Mouse (Mus musculus) heart, embryonic 15.5 days (tissue): ENCODE results near the gene Dhx36. TPM values are rescaled to one million over a fixed set of nuclear protein-coding genes. Genes with fewer than 3 reads are reported as not detected.

ENCODE experiments used
- ATAC-seq: fragments of 200-750 bp; cut with Nextera tagmentation; replicated peaks from 2 replicates; pipeline ENCODE4 v1.8.0; 2017; ENCODE audit warnings: low read depth, moderate TSS enrichment; ENCODE audit not compliant: insufficient number of reproducible peaks, insufficient read depth, low FRiP score
- H3K27ac ChIP-seq: fragments of 300-500 bp; sonication (generic); 2 replicates; pipeline ENCODE4 v1.5.1; 2015; ENCODE audit warnings: mild to moderate bottlenecking, inconsistent platforms
- H3K27me3 ChIP-seq: fragments of 300-500 bp; sonication (generic); 2 replicates; pipeline ENCODE4 v1.6.1; 2015; ENCODE audit warnings: inconsistent platforms
- H3K36me3 ChIP-seq: fragments of 300-500 bp; sonication (generic); 2 replicates; pipeline ENCODE4 v1.6.1; 2015; ENCODE audit warnings: mild to moderate bottlenecking, inconsistent platforms
- H3K4me1 ChIP-seq: fragments of 300-500 bp; sonication (generic); replicated peaks from 2 replicates; pipeline ENCODE4 v1.6.1; 2015; ENCODE audit warnings: inconsistent platforms
- H3K4me2 ChIP-seq: fragments of 300-500 bp; sonication (generic); 2 replicates; pipeline ENCODE4 v1.6.1; 2015; ENCODE audit warnings: inconsistent platforms, mild to moderate bottlenecking, moderate library complexity
- H3K4me3 ChIP-seq: fragments of 300-500 bp; sonication (generic); 2 replicates; pipeline ENCODE4 v1.5.1; 2015; ENCODE audit warnings: mild to moderate bottlenecking, inconsistent platforms
- H3K9ac ChIP-seq: fragments of 300-500 bp; sonication (generic); 2 replicates; pipeline ENCODE4 v1.6.1; 2015; ENCODE audit warnings: mild to moderate bottlenecking, inconsistent platforms
- H3K9me3 ChIP-seq: fragments of 300-500 bp; sonication (generic); replicated peaks from 2 replicates; pipeline ENCODE4 v1.6.1; 2016; ENCODE audit warnings: inconsistent platforms
- WGBS: fragments of 180-500 bp; shearing (Covaris S2); methylation state at CpG from one replicate; pipeline ENCODE4 v1.1.7; 2015; ENCODE audit warnings: mixed read lengths; 5-methylcytosine and 5-hydroxymethylcytosine counted together
- polyA plus RNA-seq: library from polyadenylated mRNA; unstranded; fragments of >200 nt; fragmentation: Nextera tagmentation; extraction: Ambion mirVana; gene quantifications from 2 replicates; pipeline ENCODE4 v1.2.1, GENCODE M21; 2015

Gene Dhx36
- polyA plus RNA-seq: 16.2 and 17.6 TPM in 2 replicates

DNA sequence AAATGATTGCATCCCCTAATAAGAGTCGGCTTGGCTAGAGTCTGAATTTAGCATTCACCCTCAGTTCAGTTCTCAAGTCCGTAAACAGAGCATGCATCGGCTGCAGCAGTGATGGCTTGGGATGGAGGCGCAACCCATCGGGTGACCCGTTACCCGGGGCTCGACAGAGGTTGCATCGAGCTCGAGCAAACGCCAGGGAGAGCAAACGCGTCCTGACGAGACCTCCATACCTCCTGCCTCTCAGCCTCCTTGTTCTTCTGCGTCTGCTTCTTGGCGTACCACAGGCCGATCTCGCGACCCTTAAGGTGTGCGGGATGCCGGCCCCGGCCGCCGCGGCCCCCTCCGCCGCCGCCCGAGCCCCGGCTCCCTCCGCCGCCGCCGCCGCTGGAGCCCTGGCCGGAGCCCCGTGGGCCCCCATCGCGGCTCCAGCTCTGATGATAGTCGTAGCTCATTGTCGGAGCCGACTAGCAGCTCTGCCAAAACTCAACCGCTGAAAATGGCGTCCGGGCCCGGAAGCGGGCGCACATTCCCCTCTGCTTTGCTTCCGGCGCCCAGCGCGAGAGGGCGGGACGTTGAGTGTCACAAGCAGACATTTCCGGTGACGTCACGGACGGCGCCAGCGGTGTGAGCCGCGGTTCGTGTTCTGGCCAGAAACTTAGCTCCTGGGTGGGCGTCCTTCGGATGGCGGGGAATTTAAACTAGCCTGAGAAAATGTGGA lies at the start of gene Dhx36:
Dhx36 (minus strand) TSS at position 517 of the 718 bp plus-strand sequence.
- no peaks in the 10 kb centered on the region for H3K9me3 ChIP-seq
- peak within 1 kb of the TSS; percentile 95 for H3K27ac ChIP-seq
- H3K36me3 ChIP-seq: no peaks in the 10 kb centered on the region
- peak within 1 kb of the TSS; percentile 96 for H3K4me3 ChIP-seq
- no peaks in the 10 kb centered on the region for H3K27me3 ChIP-seq
- under 1% methylated on average over 66 of the region's 66 CpGs for WGBS
- peak within 1 kb of the TSS; percentile 65 for H3K4me2 ChIP-seq
- H3K4me1 ChIP-seq: peaks cover 13% of the 10 kb centered on the region
- peak; percentile 98 for ATAC-seq
- H3K9ac ChIP-seq: peak within 1 kb of the TSS; percentile 92

GRCm38 (mm10) chr3:62527593-62527992 lies 20.8 kb upstream of the Dhx36 start:
- no peaks in the 10 kb centered on the region for H3K4me1 ChIP-seq
- no peak for ATAC-seq
- no peak overlapping the region for H3K4me2 ChIP-seq
- no peaks in the 10 kb centered on the region for H3K27me3 ChIP-seq
- no peaks in the 10 kb centered on the region for H3K36me3 ChIP-seq
- no peaks in the 10 kb centered on the region for H3K9me3 ChIP-seq
- H3K9ac ChIP-seq: no peak overlapping the region
- WGBS: 52% methylated on average over 5 of the region's 5 CpGs
- no peak overlapping the region for H3K27ac ChIP-seq
- H3K4me3 ChIP-seq: no peak overlapping the region

- no peak overlapping the region for H3K27ac ChIP-seq
- ATAC-seq: no peak
- no peaks in the 10 kb centered on the region for H3K27me3 ChIP-seq
- 39% methylated on average over 4 of the region's 4 CpGs for WGBS
- H3K4me1 ChIP-seq: no peaks in the 10 kb centered on the region
- no peaks in the 10 kb centered on the region for H3K36me3 ChIP-seq
- H3K4me2 ChIP-seq: no peak overlapping the region
- no peak overlapping the region for H3K9ac ChIP-seq
- no peaks in the 10 kb centered on the region for H3K9me3 ChIP-seq
- no peak overlapping the region for H3K4me3 ChIP-seq
Observed at GRCm38 (mm10) chr3:62527160-62527559, 20.4 kb upstream of the Dhx36 start.

DNA sequence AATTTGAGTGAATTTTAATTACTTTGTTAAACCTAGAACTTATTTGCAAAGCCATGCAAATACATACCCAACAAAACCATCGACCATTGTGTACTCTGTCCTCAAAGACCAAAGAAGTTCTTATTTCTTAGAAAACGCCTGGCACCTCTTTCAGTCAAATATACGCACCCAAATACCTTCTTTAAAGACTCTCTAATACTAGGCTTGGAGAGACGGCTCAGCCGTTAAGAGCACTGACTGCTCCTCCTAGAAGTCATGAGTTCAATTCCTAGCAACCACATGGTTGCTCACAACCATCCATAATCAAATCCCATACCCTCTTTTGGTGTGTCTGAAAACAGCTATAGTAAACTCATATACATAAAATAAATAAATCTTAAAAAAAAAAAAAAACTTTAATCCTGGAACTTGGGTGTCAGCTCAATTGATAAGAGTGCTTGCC lies 423 bp upstream of the Dhx36 start:
- Histone ChIP-seq H3K27me3 (no peaks in the 10 kb centered on the region), H3K9me3 (no peaks in the 10 kb centered on the region), H3K9ac (no peak overlapping the region), H3K4me2 (peak overlapping the region; percentile 65), H3K4me3 (peak overlapping the region; percentile 96), H3K36me3 (no peaks in the 10 kb centered on the region), H3K4me1 (peaks cover 13% of the 10 kb centered on the region), H3K27ac (no peak overlapping the region; the same call in 1 of the 2 replicates)
- ATAC-seq: no peak
- WGBS: 45% methylated on average over 5 of the region's 5 CpGs

GRCm38 (mm10) chr3:62505166-62505900 lies 1.5 kb downstream of the Dhx36 start:
- no peak overlapping the region; the same call in 1 of the 2 replicates for H3K9ac ChIP-seq
- H3K4me3 ChIP-seq: peak overlapping the region; percentile 96
- no peak for ATAC-seq
- H3K36me3 ChIP-seq: peaks cover 11% of the 10 kb centered on the region
- no peaks in the 10 kb centered on the region for H3K9me3 ChIP-seq
- peaks cover 13% of the 10 kb centered on the region for H3K4me1 ChIP-seq
- H3K27ac ChIP-seq: no peak overlapping the region
- peak overlapping the region; percentile 65 for H3K4me2 ChIP-seq
- no peaks in the 10 kb centered on the region for H3K27me3 ChIP-seq
- 68% methylated on average over 5 of the region's 5 CpGs for WGBS

GRCm38 (mm10) chr3:62499327-62499726 lies 7.5 kb downstream of the Dhx36 start:
- H3K36me3 ChIP-seq: peaks cover 43% of the 10 kb centered on the region
- H3K4me1 ChIP-seq: no peaks in the 10 kb centered on the region
- H3K27me3 ChIP-seq: no peaks in the 10 kb centered on the region
- no peak overlapping the region for H3K27ac ChIP-seq
- H3K4me3 ChIP-seq: no peak overlapping the region
- H3K9me3 ChIP-seq: no peaks in the 10 kb centered on the region
- no peak overlapping the region for H3K4me2 ChIP-seq
- WGBS: 80% methylated on average over 4 of the region's 4 CpGs
- no peak overlapping the region for H3K9ac ChIP-seq
- ATAC-seq: no peak

DNA sequence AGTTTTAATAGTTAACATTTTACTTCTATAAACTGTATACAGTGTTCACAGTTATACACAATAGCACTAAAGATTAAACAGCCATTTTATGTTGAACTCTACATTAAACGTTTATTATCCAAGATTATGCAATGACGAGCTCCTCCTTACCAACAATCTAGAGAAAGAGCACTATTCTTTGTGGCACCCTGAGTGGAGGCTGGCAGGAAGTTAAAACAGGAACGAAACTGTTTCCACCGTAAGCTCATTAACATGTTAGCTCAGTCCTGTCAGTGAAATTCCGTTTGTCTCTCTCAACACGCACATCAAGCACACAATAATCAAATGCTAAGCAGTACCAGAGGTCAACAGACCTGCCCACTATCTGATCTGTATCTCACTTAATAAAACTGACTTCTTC lies 14.2 kb downstream of the Dhx36 start:
- Histone ChIP-seq H3K27ac (no peak overlapping the region), H3K9ac (no peak overlapping the region), H3K27me3 (no peaks in the 10 kb centered on the region), H3K4me3 (no peak overlapping the region), H3K4me1 (no peaks in the 10 kb centered on the region), H3K9me3 (no peaks in the 10 kb centered on the region), H3K36me3 (peaks cover 56% of the 10 kb centered on the region), H3K4me2 (no peak overlapping the region)
- 86% methylated on average over 6 of the region's 6 CpGs for WGBS
- ATAC-seq: no peak

GRCm38 (mm10) chr3:62484340-62484739 lies 22.5 kb downstream of the Dhx36 start:
- Histone ChIP-seq H3K4me1 (no peaks in the 10 kb centered on the region), H3K9me3 (no peaks in the 10 kb centered on the region), H3K9ac (no peak overlapping the region), H3K4me2 (no peak overlapping the region), H3K27me3 (no peaks in the 10 kb centered on the region), H3K27ac (no peak overlapping the region), H3K36me3 (peaks cover 41% of the 10 kb centered on the region), H3K4me3 (no peak overlapping the region)
- WGBS: 93% methylated on average over 2 of the region's 2 CpGs
- ATAC-seq: no peak

DNA sequence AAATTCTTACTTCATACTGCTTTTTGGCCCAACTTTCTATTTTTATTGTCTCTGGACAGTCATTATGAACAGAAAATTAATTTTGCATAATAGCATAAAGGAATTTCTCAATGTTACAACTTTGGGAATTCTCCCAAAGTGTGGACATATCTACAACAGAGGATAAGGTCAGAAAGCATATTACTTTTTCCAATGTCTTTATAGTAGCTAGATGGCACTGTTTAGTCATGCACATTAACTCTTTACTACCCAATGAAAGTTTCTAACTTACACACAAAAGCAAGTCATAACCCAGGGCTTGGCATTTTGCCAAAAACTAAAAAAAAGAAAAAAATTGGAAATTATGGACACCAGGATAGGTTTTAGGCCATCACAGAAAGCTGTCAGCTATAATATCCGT lies 36.6 kb downstream of the Dhx36 start:
- Histone ChIP-seq H3K36me3 (peaks cover 70% of the 10 kb centered on the region), H3K4me2 (no peak overlapping the region), H3K27me3 (no peaks in the 10 kb centered on the region), H3K27ac (no peak overlapping the region), H3K4me1 (no peaks in the 10 kb centered on the region), H3K9ac (no peak overlapping the region), H3K4me3 (no peak overlapping the region), H3K9me3 (no peaks in the 10 kb centered on the region)
- WGBS: 95% methylated on average over 1 of the region's 1 CpGs
- ATAC-seq: no peak

GRCm38 (mm10) chr3:62464276-62464675 lies 42.5 kb downstream of the Dhx36 start:
- Histone ChIP-seq H3K4me1 (no peaks in the 10 kb centered on the region), H3K9ac (no peak overlapping the region), H3K4me3 (no peak overlapping the region), H3K27ac (no peak overlapping the region), H3K36me3 (peaks cover 54% of the 10 kb centered on the region), H3K27me3 (no peaks in the 10 kb centered on the region), H3K4me2 (no peak overlapping the region), H3K9me3 (no peaks in the 10 kb centered on the region)
- no peak for ATAC-seq
- WGBS: 64% methylated on average over 3 of the region's 3 CpGs

DNA sequence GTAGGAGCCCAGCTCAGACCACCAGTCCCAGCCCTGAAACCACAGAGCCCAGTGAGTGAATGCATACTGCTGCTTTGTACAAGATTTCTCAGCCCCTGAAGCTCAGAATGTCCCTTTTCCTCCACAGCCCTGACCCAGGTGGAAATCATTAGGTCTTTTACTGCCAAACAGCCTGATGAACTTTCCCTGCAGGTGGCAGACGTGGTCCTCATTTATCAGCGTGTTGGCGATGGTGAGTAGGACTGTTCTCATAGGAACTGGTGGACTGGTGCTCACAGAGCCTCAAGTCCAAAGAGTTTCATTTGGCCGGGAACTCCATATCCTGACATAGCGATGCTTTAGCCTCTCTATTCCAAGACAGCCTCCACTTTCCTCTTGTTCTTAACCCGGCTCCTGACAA lies 47.3 kb downstream of the Dhx36 start:
- ATAC-seq: no peak
- 81% methylated on average over 6 of the region's 6 CpGs for WGBS
- no peak overlapping the region for H3K27ac ChIP-seq

More for the DNA sequence above, 47.3 kb downstream of the Dhx36 start:
- no peak overlapping the region for H3K4me2 ChIP-seq
- no peaks in the 10 kb centered on the region for H3K4me1 ChIP-seq
- H3K9me3 ChIP-seq: no peaks in the 10 kb centered on the region
- peaks cover 23% of the 10 kb centered on the region for H3K36me3 ChIP-seq
- H3K4me3 ChIP-seq: no peak overlapping the region
- no peak overlapping the region for H3K9ac ChIP-seq
- H3K27me3 ChIP-seq: no peaks in the 10 kb centered on the region
